Mouse (Mus musculus) liver, embryonic 12.5 days (tissue): ENCODE results near the gene Gm38394. TPM values are rescaled to one million over a fixed set of nuclear protein-coding genes. Genes with fewer than 3 reads are reported as not detected.
A peak's percentile ranks its signal among the peaks of the same experiment; 100 is the strongest.

Experiments used
- ATAC-seq: fragments of 200-750 bp; cut with Nextera tagmentation; 2 replicates; pipeline ENCODE4 v1.8.0; 2017; ENCODE audit warnings: moderate number of reproducible peaks, mild to moderate bottlenecking, moderate library complexity
- H3K27ac ChIP-seq: fragments of 300-500 bp; sonication (generic); 2 replicates; pipeline ENCODE4 v1.5.1; 2016; ENCODE audit warnings: mild to moderate bottlenecking
- H3K27me3 ChIP-seq: fragments of 300-500 bp; sonication (generic); replicated peaks from 2 replicates; pipeline ENCODE4 v1.6.1; 2016; ENCODE audit warnings: mild to moderate bottlenecking, moderate library complexity
- H3K36me3 ChIP-seq: fragments of 300-500 bp; sonication (generic); 2 replicates; pipeline ENCODE4 v1.6.1; 2016; ENCODE audit warnings: mild to moderate bottlenecking, moderate library complexity
- H3K4me1 ChIP-seq: fragments of 300-500 bp; sonication (generic); 2 replicates; pipeline ENCODE4 v1.6.1; 2016
- H3K4me2 ChIP-seq: fragments of 300-500 bp; sonication (generic); 2 replicates; pipeline ENCODE4 v1.6.1; 2016; ENCODE audit warnings: mild to moderate bottlenecking, moderate library complexity
- H3K4me3 ChIP-seq: fragments of 300-500 bp; sonication (generic); 2 replicates; pipeline ENCODE4 v1.5.1; 2016; ENCODE audit warnings: mild to moderate bottlenecking, moderate library complexity
- H3K9ac ChIP-seq: fragments of 300-500 bp; sonication (generic); 2 replicates; pipeline ENCODE4 v1.6.1; 2016; ENCODE audit warnings: mild to moderate bottlenecking, moderate library complexity
- H3K9me3 ChIP-seq: fragments of 300-500 bp; sonication (generic); replicated peaks from 2 replicates; pipeline ENCODE4 v1.6.1; 2016; ENCODE audit warnings: mild to moderate bottlenecking, moderate library complexity
- WGBS: fragments of 180-500 bp; shearing (Covaris S2); methylation state at CpG from one replicate; pipeline ENCODE4 v1.1.7; 2016; ENCODE audit not compliant: insufficient replicate concordance; 5-methylcytosine and 5-hydroxymethylcytosine counted together
- polyA plus RNA-seq: library from polyadenylated mRNA; unstranded; fragments of >200 nt; fragmentation: Nextera tagmentation; extraction: Ambion mirVana; gene quantifications from 2 replicates; pipeline ENCODE4 v1.2.1, GENCODE M21; 2016

Gm38394 gene
- polyA plus RNA-seq, 1 experiment from 2014 or later, result 2.0 TPM

DNA sequence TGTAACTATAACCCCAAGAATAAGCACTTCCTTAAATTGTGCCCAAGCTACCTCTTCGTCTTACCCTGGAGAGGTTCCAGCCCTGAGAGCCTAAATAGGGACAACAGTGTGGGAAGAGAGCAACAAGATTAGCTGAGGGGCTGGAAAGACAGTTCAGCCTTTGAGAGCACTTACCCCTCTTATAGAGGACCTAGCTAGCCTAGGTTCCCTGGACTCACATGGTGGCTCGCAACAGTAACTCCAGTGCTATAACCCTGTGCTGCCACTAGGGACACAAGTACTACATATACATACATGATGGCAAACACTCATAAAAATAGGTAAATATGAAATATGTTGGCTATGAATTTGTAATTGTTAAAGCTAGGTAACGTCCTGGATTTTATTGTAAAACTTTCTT, 47.3 kb downstream of the Gm38394 start:
- no peak for ATAC-seq
- Histone ChIP-seq H3K4me2 (no peak overlapping the region), H3K9me3 (no peaks in the 10 kb centered on the region)

DNA sequence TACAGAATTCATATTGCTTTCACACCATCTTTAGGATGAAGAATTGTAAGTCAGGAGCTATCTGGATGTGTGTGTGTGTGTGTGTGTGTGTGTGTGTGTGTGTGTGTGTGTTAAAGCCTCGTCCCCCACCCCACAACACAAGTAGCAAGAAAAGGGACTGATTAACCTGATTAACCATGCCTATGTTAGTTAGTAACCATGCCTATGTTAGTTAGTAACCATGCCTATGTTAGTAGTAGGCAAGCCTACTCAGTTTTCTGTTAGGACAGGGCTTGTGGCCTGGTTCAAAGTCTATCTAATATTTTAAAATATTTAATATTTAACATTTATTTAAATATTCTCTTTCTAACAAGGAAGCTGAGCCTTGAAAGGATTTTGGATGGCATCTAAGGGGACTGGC, 49.7 kb downstream of the Gm38394 start:
- WGBS, result 62% methylated on average over 1 of the region's 1 CpGs
- H3K36me3 ChIP-seq, result peaks cover 38% of the 10 kb centered on the region
- H3K4me1 ChIP-seq, result peaks cover 26% of the 10 kb centered on the region
- H3K4me3 ChIP-seq, result no peak overlapping the region
- no peak overlapping the region for H3K27ac ChIP-seq
- no peaks in the 10 kb centered on the region for H3K27me3 ChIP-seq
- no peak overlapping the region for H3K4me2 ChIP-seq
- no peak for ATAC-seq
- no peaks in the 10 kb centered on the region for H3K9me3 ChIP-seq
- no peak overlapping the region for H3K9ac ChIP-seq

More for the DNA sequence above, 47.3 kb downstream of the Gm38394 start:
- Histone ChIP-seq H3K27me3 (no peaks in the 10 kb centered on the region), H3K9ac (no peak overlapping the region), H3K4me3 (no peak overlapping the region), H3K4me1 (peaks cover 26% of the 10 kb centered on the region), H3K27ac (no peak overlapping the region), H3K36me3 (peaks cover 32% of the 10 kb centered on the region)
- 70% methylated on average over 3 of the region's 3 CpGs for WGBS

DNA sequence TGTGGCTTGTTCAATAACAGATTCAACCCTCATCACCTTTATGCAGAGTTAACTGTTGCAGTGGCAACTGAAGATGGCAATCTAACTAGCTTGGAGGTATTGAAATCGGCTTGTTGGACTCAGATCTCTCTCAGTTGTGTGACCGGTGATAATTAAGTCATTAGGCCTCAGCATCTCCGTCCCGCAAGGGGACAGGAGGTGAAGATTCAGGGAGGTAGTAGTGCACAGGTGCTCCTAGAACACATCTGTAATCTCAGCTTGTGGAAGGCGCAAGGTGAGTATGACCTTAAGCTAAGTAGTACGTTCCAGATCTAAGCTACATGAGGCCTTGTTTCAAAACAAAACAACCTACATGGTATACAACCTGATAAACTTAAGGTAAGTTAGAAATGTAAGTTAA, 50.5 kb downstream of the Gm38394 start:
- Histone ChIP-seq H3K27ac (no peak overlapping the region), H3K9ac (peak overlapping the region; percentile 20; the same call in 1 of the 2 replicates), H3K27me3 (no peaks in the 10 kb centered on the region), H3K4me2 (peak overlapping the region; percentile 77), H3K9me3 (no peaks in the 10 kb centered on the region), H3K4me3 (peak overlapping the region; percentile 93), H3K36me3 (peaks cover 43% of the 10 kb centered on the region), H3K4me1 (peaks cover 26% of the 10 kb centered on the region)
- no peak for ATAC-seq
- WGBS, result 48% methylated on average over 6 of the region's 6 CpGs

DNA sequence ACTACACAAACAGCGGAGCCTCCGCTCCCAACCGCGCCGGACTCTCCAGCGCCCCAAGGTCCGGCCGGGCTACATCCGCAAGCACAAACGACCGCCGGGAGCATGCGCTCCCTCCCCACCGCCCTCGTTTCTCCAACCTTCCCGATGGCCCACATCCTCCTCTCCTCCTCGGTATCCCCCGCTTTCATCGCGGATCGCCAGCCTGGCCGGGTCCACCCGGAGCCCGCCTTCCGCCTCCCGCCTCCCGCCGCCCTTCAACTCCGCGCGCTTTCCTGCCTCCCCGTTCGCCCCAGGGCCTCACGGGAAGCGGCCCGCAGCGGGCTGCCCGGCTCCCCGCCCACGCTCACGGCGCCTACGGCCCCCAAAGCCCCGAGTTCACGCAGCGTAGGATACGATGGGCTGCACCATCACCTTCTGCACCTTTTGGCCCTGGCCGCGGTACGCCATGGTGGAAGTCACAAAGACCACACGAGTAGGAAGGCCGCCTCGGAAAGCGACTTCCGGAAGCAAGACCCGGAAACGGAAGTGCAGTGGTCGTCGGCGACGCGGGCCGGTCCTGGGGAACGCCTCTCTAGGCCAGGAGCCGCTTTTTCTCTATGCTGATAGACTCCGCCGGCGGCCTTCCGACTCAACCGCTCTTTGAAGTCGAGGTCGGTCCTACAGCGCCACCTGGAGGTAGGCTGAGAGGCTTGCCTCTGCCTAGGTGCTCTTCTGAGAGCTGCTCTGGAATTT, 51.2 kb downstream of the Gm38394 start, which contains the start of gene Snrpe:
Gene Snrpe (minus strand): TSS at position 521 of the 732 bp plus-strand sequence.
- Histone ChIP-seq H3K4me2 (peak within 1 kb of the TSS; percentile 77), H3K9me3 (no peaks in the 10 kb centered on the region), H3K27ac (peak within 1 kb of the TSS; percentile 90), H3K4me3 (peak within 1 kb of the TSS; percentile 93), H3K36me3 (peaks cover 48% of the 10 kb centered on the region), H3K9ac (peak within 1 kb of the TSS; percentile 93), H3K27me3 (no peaks in the 10 kb centered on the region), H3K4me1 (peaks cover 31% of the 10 kb centered on the region)
- peak; percentile 97 for ATAC-seq
- under 1% methylated on average over 73 of the region's 73 CpGs for WGBS

DNA sequence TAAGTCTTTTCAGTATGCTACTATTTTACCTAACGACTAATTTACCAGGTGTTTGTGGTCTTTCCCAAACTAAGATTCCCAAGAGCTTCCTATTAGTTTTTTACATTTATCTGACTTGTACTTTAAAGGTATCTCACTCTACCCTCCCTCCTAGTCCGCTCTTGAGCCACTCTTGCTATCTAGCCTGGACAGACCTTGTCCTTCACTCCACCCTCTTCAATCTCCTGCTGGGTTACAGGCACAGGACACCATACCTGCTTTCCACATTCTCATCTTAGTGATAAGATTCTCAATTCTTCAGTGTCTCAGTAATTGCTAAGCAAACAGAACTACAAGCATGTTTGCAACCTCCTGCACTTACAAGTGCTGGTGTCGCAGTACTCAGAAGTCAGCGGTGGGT, 57.9 kb downstream of the Gm38394 start:
- peaks cover 35% of the 10 kb centered on the region for H3K4me1 ChIP-seq
- no peaks in the 10 kb centered on the region for H3K27me3 ChIP-seq
- peaks cover 84% of the 10 kb centered on the region for H3K36me3 ChIP-seq
- WGBS, result 70% methylated on average over 4 of the region's 4 CpGs
- peak; percentile 79 for ATAC-seq
- no peak overlapping the region for H3K27ac ChIP-seq
- no peaks in the 10 kb centered on the region for H3K9me3 ChIP-seq
- no peak overlapping the region for H3K4me2 ChIP-seq
- H3K4me3 ChIP-seq, result no peak overlapping the region
- H3K9ac ChIP-seq, result no peak overlapping the region

DNA sequence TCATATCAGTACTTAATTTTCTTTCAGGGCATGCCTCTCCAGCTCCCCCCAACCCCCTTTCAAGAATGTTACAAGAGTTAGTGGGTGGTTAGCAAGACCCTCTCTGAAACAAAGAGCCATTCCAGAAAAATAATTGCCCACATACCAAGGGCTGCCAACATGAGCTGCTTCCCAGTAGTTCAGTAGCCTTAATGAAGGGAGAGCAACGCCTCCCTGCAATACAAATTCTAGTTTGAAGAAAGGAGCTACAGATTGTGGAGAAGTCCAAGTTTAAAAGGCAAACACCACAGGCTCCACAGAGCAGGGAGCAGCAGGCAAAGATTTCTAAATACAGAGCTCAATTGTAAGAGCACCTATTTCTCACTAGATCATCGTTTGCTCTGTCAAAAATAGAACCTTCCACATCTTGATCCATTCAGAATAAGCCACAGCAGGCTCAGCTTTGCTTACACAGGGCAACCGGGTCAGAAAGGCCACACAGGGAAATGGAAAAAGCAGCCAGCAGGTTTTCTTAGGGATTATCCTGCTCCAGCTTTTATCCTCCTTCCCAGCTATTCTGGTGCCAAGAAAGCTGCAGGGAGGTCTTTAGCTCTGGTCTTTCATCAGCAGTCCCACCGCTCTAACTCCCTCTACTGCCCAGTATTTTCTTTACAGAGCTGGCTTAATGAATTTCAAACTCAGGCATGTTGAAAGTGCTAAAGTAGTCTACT, 64.7 kb downstream of the Gm38394 start:
- Histone ChIP-seq H3K4me2 (no peak overlapping the region), H3K27me3 (0 out of 2 replicates have a peak, but pooled peaks cover 3% of the 10 kb centered on the region), H3K9ac (no peak overlapping the region), H3K4me1 (no peaks in the 10 kb centered on the region), H3K36me3 (peaks cover 17% of the 10 kb centered on the region), H3K4me3 (no peak overlapping the region), H3K9me3 (no peaks in the 10 kb centered on the region), H3K27ac (no peak overlapping the region)
- ATAC-seq, result no peak
- WGBS, result 34% methylated on average over 4 of the region's 4 CpGs

DNA sequence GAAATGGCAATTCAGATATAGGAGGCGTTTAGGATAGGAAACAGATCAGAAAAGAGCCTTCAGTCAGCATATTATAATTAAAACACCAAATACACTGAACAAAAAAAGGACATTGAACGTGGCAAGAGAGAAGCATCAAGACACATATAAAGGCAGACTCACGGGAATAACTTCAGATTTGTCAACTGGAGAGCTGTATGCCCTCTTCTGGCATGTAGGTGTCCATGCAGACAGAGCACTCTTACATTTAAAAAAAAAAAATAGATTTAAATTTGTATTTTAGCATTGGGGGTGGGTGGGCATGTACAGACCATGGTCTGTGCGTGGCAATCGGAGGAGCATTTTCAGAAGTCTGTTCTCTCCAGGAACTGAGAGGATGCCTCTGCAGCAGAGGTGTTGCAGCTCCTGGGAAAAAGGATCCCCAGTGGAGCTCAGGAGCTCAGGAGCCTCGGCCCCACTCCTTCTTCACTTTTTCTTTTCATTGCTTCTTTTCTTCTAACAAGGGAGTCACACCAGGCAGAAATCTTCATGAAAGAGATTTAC, 75.1 kb downstream of the Gm38394 start:
- Histone ChIP-seq H3K36me3 (no peaks in the 10 kb centered on the region), H3K27me3 (no peaks in the 10 kb centered on the region), H3K9me3 (no peaks in the 10 kb centered on the region), H3K4me1 (no peaks in the 10 kb centered on the region), H3K4me2 (no peak overlapping the region), H3K9ac (no peak overlapping the region), H3K27ac (no peak overlapping the region), H3K4me3 (no peak overlapping the region)
- ATAC-seq, result no peak
- 64% methylated on average over 6 of the region's 6 CpGs for WGBS

DNA sequence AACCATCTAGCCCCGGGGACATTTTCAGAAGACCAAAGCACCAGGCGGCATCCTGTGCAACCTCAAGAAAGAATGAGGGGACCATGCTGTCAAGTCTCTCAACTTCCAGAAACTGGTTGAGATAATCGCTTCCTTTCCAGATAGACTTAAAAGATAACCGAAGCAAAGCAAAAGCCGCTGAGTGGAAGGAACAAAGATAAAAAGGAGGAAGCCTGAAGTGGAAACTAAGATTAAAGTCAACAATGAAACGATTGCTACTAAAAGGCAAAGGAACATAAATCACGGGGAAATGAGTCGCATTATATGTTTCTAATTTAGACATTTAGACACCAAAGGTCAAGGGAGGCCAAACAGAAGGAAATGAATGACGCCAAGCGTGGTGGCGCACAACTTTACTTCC, 89.8 kb downstream of the Gm38394 start:
- ATAC-seq, result no peak
- WGBS, result 23% methylated on average over 11 of the region's 11 CpGs
- H3K4me3 ChIP-seq, result no peak overlapping the region
- no peak overlapping the region for H3K4me2 ChIP-seq
- H3K9me3 ChIP-seq, result peaks cover 10% of the 10 kb centered on the region
- H3K9ac ChIP-seq, result no peak overlapping the region
- no peak overlapping the region for H3K27ac ChIP-seq
- no peaks in the 10 kb centered on the region for H3K36me3 ChIP-seq
- H3K4me1 ChIP-seq, result no peaks in the 10 kb centered on the region
- no peaks in the 10 kb centered on the region for H3K27me3 ChIP-seq

Other genes starting within 250 kb of the Gm38394 start
- gene Sox13, start 236.9 kb downstream of the Gm38394 start, polyA plus RNA-seq, result 3.4 and 3.7 TPM in 2 replicates
- 511 and 534 TPM in 2 replicates for gene Snrpe, start 51.0 kb downstream of the Gm38394 start, polyA plus RNA-seq
- gene Zbed6, start 433 bp downstream of the Gm38394 start, polyA plus RNA-seq, result not detected in 2 replicates
- gene Lax1, start 28.8 kb upstream of the Gm38394 start, polyA plus RNA-seq, result 0.61 TPM in 2 replicates
- gene Atp2b4, start 139.7 kb upstream of the Gm38394 start, polyA plus RNA-seq, result 34.1 and 37.6 TPM in 2 replicates
- 0.10 and 0.11 TPM in 2 replicates for gene Optc, start 246.7 kb upstream of the Gm38394 start, polyA plus RNA-seq